16 mouse cellular contexts compared by ENCODE assay signal in the genomic region with DNA sequence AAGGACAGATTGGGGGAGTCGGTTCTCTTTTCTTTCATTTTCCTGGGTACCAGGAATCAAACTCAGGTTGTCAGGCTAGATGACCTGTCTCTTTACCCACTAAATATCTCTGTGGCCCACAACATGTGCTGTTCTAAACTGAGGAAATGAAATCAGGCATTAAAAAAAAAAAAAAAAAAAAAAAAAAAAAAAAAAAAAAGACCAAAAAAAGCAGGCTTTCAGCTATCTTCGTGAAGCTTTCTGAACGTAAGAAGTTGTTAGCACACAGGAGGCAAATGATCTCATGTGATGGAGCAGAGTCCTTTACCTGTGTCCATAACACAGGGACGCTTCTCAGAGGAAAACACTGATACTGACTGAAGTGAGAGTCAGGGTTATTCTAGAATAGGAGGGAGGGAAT. TPM values are rescaled to one million over a fixed set of nuclear protein-coding genes. Genes with fewer than 3 reads are reported as not detected.
"Had no signal": no experiment of that assay in that cellular context is flagged by ENCODE, and none has a peak within 500 bp of the region (broad histone marks: within the 10 kb centered on the region; RNA-seq: fewer than 3 reads in every experiment).

No protein-coding gene starts in this region.

- H3K4me1 ChIP-seq: neural tube, embryonic 12.5 days; neural tube, embryonic 13.5 days; stomach, embryonic 15.5 days had no signal

- H3K9ac ChIP-seq: neural tube, embryonic 12.5 days; neural tube, embryonic 13.5 days; stomach, embryonic 15.5 days had no signal

- H3K4me2 ChIP-seq: neural tube, embryonic 12.5 days; neural tube, embryonic 13.5 days; stomach, embryonic 15.5 days had no signal

- H3K9me3 ChIP-seq: neural tube, embryonic 12.5 days; neural tube, embryonic 13.5 days; stomach, embryonic 15.5 days had no signal

- H3K4me3 ChIP-seq: neural tube, embryonic 12.5 days; neural tube, embryonic 13.5 days; stomach, embryonic 15.5 days had no signal

- H3K27me3 ChIP-seq: neural tube, embryonic 12.5 days; neural tube, embryonic 13.5 days; stomach, embryonic 15.5 days had no signal

- H3K27ac ChIP-seq: neural tube, embryonic 12.5 days; neural tube, embryonic 13.5 days; stomach, embryonic 15.5 days; stomach, postnatal 0 days had no signal

- DNase-seq: retina, postnatal 1 day; right cerebral cortex, adult 18-20 months; right cerebral cortex, postnatal 14 days; right cerebral cortex, postnatal 25 days; right cerebral cortex, postnatal 4 days; spleen, adult 18-20 months; thymus, adult 2 months; thymus, postnatal 14 days; thymus, postnatal 25 days; thymus, postnatal 36 days; thymus, postnatal 4 days had no signal

RNA-seq across cellular contexts. Expression of gene I830077J02Rik, which starts 3.6 kb away (rescaled TPM):
- polyA plus RNA-seq: testis, adult 2 months had no signal
